Mouse (Mus musculus) kidney, adult 8-10 months (tissue): ENCODE measurements around the gene Slitrk1.
A peak's percentile ranks its signal among the peaks of the same experiment; 100 is the strongest.

Experiments
- DNase-seq, 2 experiments: peaks; one replicate each; pipeline ENCODE4 v3.0.0; 2022

Gene Slitrk1

DNA sequence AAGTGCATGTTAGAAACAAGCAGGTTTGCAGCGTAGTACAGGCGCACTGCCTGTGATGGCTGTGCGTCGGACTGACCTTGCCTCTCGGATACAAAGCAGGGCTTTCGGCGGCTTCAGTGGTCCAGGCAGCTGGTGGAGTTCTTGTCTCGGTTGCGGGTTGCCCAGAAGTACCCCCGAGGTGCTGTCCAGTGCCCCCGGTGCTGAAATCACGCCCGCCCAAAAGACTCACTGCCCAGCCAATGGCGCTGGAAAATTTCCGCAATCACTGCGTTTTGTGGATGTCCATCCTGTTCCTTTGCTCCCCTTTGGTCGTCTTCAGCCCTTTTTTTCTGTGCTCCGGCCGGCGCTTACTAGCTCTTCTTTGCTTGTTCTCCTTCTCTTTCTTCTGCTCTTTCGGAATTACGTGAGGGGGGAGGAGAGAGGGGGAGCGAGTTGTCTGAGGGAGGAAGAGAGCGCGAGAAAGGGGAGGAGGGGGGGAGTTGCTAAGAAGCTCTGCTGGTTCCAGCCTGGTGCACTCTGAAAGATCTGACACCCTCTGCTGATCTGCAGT is at the start of gene Slitrk1:
TSS of gene Slitrk1 (minus strand) at position 445 of the 550 bp plus-strand sequence.
- DNase-seq = peak in 1 of 2 experiments; percentile 16

GRCm38 (mm10) chr14:108935777-108936176 is 21.8 kb upstream of the Slitrk1 start:
- DNase-seq = no peak

GRCm38 (mm10) chr14:108914336-108914735 is 378 bp upstream of the Slitrk1 start:
- no peak for DNase-seq

GRCm38 (mm10) chr14:108912876-108913490 is 975 bp downstream of the Slitrk1 start:
- no peak for DNase-seq

- DNase-seq = peak in 1 of 2 experiments; percentile 24
Observed at GRCm38 (mm10) chr14:108912021-108912875, 1.7 kb downstream of the Slitrk1 start.

DNA sequence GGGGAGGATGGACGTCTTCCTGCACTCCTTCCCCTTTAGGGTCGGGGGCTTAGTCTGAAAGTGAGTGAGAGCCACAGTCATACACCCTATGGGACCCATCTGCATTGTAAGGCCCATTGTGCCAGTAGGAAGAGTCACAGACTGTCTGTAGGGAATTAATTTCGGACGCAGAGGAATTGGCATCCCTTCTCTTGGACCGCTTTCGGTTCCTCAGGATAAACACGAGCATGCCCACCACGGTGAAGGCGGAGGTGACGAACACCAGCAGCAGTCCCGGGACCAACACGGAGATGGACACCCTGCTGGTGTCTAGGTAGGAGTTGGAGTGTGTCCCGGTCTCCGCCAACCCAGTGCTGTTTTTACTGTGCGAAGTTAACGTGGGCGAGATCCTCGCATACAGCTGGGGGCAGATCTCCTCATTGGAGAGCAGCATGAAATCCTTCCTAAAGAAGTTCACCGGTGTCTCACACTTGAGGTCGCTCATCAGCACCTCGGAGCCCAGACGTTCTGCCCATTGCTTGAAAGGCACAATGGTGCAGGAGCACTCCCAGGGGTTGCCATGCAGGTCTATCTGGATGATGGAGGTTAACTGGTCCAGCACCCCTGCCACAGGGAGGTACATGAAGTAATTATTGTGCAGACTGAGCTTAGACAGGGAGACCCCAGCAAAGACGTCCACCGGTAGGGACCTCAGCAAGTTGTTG is 2.7 kb downstream of the Slitrk1 start:
- no peak for DNase-seq

- peak; percentile 21 to 30 for DNase-seq
Observed at GRCm38 (mm10) chr14:108910449-108911137, 3.4 kb downstream of the Slitrk1 start.

GRCm38 (mm10) chr14:108909336-108909953 is 4.5 kb downstream of the Slitrk1 start:
- DNase-seq = no peak

DNA sequence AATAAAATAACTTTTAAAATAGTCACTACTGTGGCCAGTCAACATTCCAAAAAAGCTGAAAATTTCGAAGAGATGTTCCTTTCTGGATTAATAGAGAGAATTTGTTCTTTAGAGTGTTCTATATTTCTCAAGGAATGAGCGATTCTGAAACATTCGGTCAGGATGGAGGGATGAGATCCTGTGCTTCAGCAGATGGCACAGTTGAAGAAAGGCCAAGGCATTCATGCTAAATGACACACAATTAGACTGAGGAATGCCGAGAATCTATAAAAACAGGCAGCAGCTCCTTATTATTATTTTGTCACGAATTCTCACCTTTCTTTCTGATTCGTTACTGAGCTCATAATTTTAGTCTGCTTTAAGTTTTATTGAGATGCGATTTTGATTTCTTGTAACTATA is 15.4 kb downstream of the Slitrk1 start:
- no peak for DNase-seq

GRCm38 (mm10) chr14:108895456-108895855 is 18.5 kb downstream of the Slitrk1 start:
- DNase-seq = no peak

DNA sequence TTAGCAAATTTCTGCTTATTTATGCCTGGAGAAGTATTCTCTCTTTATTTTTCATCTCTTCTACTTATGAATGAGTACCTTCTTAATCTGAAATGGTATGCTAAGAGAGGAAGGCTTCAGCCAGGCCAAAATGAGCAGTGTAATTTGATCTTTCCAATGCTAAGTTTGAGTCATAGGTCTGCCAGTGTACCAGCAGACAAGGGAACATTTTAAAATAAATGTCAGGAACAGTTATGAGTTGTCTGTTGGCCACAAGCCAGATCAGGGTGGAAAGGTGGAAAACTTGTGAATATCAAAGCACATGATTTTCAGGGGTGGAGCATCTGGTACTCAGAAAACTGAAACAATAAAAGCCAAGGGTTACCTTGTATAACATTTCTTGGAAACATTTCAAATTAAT is 46.1 kb downstream of the Slitrk1 start:
- DNase-seq = no peak

DNA sequence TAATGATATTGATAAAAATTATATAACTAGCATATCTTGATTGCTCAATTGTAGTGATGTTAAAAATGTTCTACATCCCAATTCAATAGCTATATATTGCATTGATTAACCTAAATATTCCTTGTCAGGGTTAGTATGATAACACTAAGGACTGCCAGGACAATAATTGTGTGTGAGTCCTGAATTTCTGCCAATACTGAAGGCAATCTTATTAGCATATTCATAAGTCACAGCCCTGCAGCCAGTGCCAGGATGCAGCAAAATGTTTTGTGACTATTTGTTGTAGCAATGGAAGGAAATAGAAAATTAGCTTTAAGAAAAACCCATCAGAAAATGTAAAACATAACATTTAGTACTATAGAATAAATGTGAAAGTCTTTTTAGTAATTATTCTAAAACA is 49.3 kb downstream of the Slitrk1 start:
- no peak for DNase-seq

GRCm38 (mm10) chr14:108859310-108859709 is 54.6 kb downstream of the Slitrk1 start:
- no peak for DNase-seq
